Mouse (Mus musculus) midbrain, embryonic 14.5 days (tissue): ENCODE measurements around the gene Umad1. TPM values are rescaled to one million over a fixed set of nuclear protein-coding genes. Genes with fewer than 3 reads are reported as not detected.
A peak's percentile ranks its signal among the peaks of the same experiment; 100 is the strongest.

Experiments used
- ATAC-seq: fragments of 200-750 bp; cut with Nextera tagmentation; 2 replicates; pipeline ENCODE4 v1.8.0; 2017; ENCODE audit warnings: moderate number of reproducible peaks, moderate library complexity; ENCODE audit not compliant: low FRiP score, low TSS enrichment
- DNase-seq: peaks from one replicate; pipeline ENCODE4 v3.0.0-alpha.2; 2015
- H3K27ac ChIP-seq: fragments of 300-500 bp; sonication (generic); replicated peaks from 2 replicates; pipeline ENCODE4 v1.5.1; 2014; ENCODE audit warnings: mild to moderate bottlenecking, low read depth, low read length, moderate library complexity
- H3K27me3 ChIP-seq: fragments of 300-500 bp; sonication (generic); 2 replicates; pipeline ENCODE4 v1.6.1; 2014; ENCODE audit warnings: low read length, control low read depth, mixed read lengths; ENCODE audit not compliant: control insufficient read depth, insufficient read depth
- H3K36me3 ChIP-seq: fragments of 300-500 bp; sonication (generic); 2 replicates; pipeline ENCODE4 v1.6.1; 2014; ENCODE audit warnings: low read length, control low read depth; ENCODE audit not compliant: control insufficient read depth, insufficient read depth
- H3K4me1 ChIP-seq: fragments of 300-500 bp; sonication (generic); 2 replicates; pipeline ENCODE4 v1.6.1; 2014; ENCODE audit warnings: mild to moderate bottlenecking, antibody characterized with exemption, low read length, control low read depth; ENCODE audit not compliant: control insufficient read depth, insufficient read depth
- H3K4me2 ChIP-seq: fragments of 300-500 bp; sonication (generic); 2 replicates; pipeline ENCODE4 v1.6.1; 2014; ENCODE audit warnings: mild to moderate bottlenecking, low read length, moderate library complexity
- H3K4me3 ChIP-seq: fragments of 300-500 bp; sonication (generic); replicated peaks from 2 replicates; pipeline ENCODE4 v1.5.1; 2014; ENCODE audit warnings: low read depth, low read length
- H3K9ac ChIP-seq: fragments of 300-500 bp; sonication (generic); replicated peaks from 2 replicates; pipeline ENCODE4 v1.6.1; 2014; ENCODE audit warnings: mild to moderate bottlenecking, low read length, moderate library complexity
- H3K9me3 ChIP-seq: fragments of 300-500 bp; sonication (generic); 2 replicates; pipeline ENCODE4 v1.6.1; 2016; ENCODE audit warnings: low read length, control low read depth, mixed read lengths; ENCODE audit not compliant: control insufficient read depth
- WGBS: fragments of 180-500 bp; shearing (Covaris S2); extraction: QIAGEN DNeasy Blood & Tissue Kit; methylation state at CpG from one replicate; pipeline ENCODE4 v1.1.7; 2014; 5-methylcytosine and 5-hydroxymethylcytosine counted together
- polyA plus RNA-seq: library from polyadenylated mRNA; unstranded; fragments of >200 nt; fragmentation: Nextera tagmentation; extraction: Ambion mirVana; gene quantifications from 2 replicates; pipeline ENCODE4 v1.2.1, GENCODE M21; 2014

Umad1 gene
- polyA plus RNA-seq, result 57.2 and 64.3 TPM in 2 replicates

DNA sequence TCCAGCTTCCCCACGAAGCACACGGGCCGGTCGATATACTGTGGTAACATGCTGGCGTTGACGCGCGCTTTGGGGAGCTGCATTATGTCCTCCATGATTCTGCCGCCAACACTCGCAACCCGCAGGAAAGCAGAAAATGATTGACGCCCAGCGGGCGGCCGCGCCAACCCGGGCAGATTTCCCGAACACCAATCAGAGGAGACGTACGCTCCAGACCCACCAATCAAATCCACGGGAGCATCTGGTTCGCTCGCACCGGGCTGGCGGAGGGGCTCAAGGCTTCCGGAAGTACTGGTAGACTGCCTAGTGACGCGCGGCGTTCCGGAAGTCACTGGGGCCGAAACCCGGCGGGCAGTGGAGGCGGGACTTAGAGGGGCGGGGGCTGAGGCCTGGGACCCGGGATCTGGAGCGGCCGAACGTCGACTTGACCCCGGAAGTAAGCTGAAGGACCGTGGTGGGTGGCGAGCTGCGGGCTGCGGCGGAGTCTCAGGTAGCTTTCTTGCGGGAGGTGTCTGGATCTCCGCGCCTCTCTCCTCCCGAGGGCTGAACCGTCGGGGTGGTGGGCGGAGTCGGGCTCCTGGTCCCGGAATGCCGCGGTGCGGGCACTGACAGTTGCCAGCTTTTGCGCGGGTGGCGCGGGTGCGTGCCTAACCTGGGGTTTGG is at the start of gene Umad1, which contains the start of the genes Rpa3 and Gm45062:
Umad1 (plus strand) TSS at position 285 of the 663 bp plus-strand sequence.
Rpa3 (minus strand) TSS at position 170 of the 663 bp plus-strand sequence.
Gm45062 (plus strand) TSS at position 447 of the 663 bp plus-strand sequence.
- peak within 1 kb of the TSS; percentile 68 for H3K4me2 ChIP-seq
- peak; percentile 100 for ATAC-seq

DNA sequence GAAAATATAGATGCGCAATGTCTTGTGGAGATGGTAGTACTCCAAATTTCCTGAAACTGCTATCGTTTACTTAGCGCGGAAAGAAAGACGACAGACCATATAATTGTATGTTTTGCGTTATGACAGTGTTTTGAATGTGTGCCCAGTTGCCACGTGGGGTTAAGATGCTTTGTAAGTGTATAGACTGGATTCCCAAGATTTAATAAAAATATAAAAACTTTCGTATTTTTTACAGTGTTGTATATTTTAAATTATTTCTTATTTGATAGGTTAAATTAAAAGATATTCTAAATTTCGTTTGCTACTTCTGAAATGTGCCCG is 49.3 kb upstream of the Umad1 start:
- DNase-seq, result no peak
- WGBS, result 10% methylated on average over 10 of the region's 10 CpGs
- H3K27me3 ChIP-seq, result no peaks in the 10 kb centered on the region
- peaks cover 3% of the 10 kb centered on the region; the same call in 1 of the 2 replicates for H3K36me3 ChIP-seq
- ATAC-seq, result 0 out of 2 replicates have a peak, but pooled peaks have one; percentile 1
- H3K4me3 ChIP-seq, result peak overlapping the region; percentile 82
- peak overlapping the region; percentile 87 for H3K9ac ChIP-seq
- H3K4me1 ChIP-seq, result peaks cover 13% of the 10 kb centered on the region
- peak overlapping the region; percentile 64 for H3K4me2 ChIP-seq
- no peaks in the 10 kb centered on the region for H3K9me3 ChIP-seq
- H3K27ac ChIP-seq, result peak overlapping the region; percentile 92

More for the DNA sequence above, at the start of gene Umad1, which contains the start of the genes Rpa3 and Gm45062:
- DNase-seq, result peak; percentile 98
- peaks cover 12% of the 10 kb centered on the region for H3K4me1 ChIP-seq
- peak within 1 kb of the TSS; percentile 86 for H3K9ac ChIP-seq
- H3K27me3 ChIP-seq, result no peaks in the 10 kb centered on the region
- 0 out of 2 replicates have a peak, but pooled peaks cover 3% of the 10 kb centered on the region for H3K36me3 ChIP-seq
- WGBS, result under 1% methylated on average over 63 of the region's 64 CpGs
- peak within 1 kb of the TSS; percentile 82 for H3K27ac ChIP-seq
- no peaks in the 10 kb centered on the region for H3K9me3 ChIP-seq
- H3K4me3 ChIP-seq, result peak within 1 kb of the TSS; percentile 72

DNA sequence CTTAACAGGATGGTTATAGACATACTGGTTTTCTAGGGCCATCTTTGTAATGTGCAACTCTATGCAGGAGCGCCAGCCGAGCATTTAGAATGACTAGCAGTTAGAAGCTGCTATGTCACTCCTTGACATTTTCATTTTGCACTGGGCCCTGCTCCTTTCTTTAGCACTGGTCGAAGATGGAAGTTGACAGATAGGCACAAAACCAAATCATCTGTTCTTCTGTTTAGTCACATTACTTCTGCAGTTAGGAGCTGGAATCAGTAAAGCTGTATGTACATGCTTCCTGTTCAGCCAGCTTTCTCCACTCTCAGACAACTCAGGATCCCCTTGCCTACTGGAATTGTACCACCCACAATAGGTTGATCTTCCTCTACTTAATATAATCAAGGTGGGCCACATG is 48.4 kb upstream of the Umad1 start:
- Histone ChIP-seq H3K4me3 (peak overlapping the region; percentile 82; the same call in 1 of the 2 replicates), H3K27ac (no peak overlapping the region), H3K36me3 (peaks cover 11% of the 10 kb centered on the region), H3K4me2 (peak overlapping the region; percentile 64), H3K4me1 (peaks cover 13% of the 10 kb centered on the region), H3K9ac (no peak overlapping the region), H3K9me3 (no peaks in the 10 kb centered on the region), H3K27me3 (no peaks in the 10 kb centered on the region)
- WGBS, result 89% methylated on average over 3 of the region's 3 CpGs
- DNase-seq (peak; percentile 9), ATAC-seq (no peak)

DNA sequence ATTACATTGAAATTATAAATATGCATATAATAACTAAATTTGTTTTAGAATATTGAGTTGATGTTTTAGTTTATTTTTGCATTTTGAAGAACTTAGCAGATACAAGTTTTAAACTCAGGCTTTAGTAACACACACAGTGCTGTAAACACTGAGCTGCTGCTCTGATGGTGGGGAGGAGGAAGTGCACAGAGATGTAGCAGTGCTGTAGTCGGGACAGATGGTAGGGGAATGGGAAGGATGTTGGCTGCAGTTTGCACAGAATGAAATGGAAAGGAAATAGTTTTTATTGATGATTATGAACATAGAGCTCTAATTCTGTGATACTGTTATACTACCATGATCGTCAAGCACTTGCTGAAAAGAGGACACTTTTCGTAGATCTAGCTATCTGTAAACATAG is 32.1 kb upstream of the Umad1 start:
- peaks cover 38% of the 10 kb centered on the region for H3K36me3 ChIP-seq
- DNase-seq (no peak), ATAC-seq (no peak)
- H3K4me3 ChIP-seq, result no peak overlapping the region
- H3K4me2 ChIP-seq, result no peak overlapping the region
- H3K9me3 ChIP-seq, result no peaks in the 10 kb centered on the region
- no peak overlapping the region for H3K9ac ChIP-seq
- 94% methylated on average over 3 of the region's 3 CpGs for WGBS
- H3K27ac ChIP-seq, result no peak overlapping the region
- no peaks in the 10 kb centered on the region for H3K27me3 ChIP-seq
- H3K4me1 ChIP-seq, result no peaks in the 10 kb centered on the region

DNA sequence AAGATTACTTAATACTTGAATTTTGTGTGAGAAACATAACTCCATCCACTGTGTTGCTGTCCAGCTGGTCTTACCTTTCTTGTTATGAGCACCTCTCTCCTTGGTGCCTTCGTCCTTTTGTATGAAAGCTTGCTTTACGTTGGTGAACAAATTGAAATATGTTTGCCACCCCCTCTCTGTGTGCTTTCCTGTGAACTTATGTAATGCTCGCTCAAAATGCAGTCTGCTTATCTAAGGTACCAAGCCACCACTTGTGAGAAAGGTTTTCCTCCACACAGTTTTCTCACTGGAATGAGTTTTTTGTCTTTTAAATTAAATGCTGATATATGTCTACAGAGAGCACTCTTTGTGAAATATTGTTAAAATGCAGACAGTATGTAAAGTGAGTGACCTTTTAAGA is 30.5 kb upstream of the Umad1 start:
- Histone ChIP-seq H3K36me3 (peaks cover 48% of the 10 kb centered on the region), H3K4me1 (no peaks in the 10 kb centered on the region), H3K4me3 (no peak overlapping the region), H3K9ac (no peak overlapping the region), H3K27ac (no peak overlapping the region), H3K4me2 (no peak overlapping the region), H3K27me3 (no peaks in the 10 kb centered on the region), H3K9me3 (no peaks in the 10 kb centered on the region)
- DNase-seq, result no peak
- no peak for ATAC-seq
- WGBS, result 92% methylated on average over 3 of the region's 3 CpGs

DNA sequence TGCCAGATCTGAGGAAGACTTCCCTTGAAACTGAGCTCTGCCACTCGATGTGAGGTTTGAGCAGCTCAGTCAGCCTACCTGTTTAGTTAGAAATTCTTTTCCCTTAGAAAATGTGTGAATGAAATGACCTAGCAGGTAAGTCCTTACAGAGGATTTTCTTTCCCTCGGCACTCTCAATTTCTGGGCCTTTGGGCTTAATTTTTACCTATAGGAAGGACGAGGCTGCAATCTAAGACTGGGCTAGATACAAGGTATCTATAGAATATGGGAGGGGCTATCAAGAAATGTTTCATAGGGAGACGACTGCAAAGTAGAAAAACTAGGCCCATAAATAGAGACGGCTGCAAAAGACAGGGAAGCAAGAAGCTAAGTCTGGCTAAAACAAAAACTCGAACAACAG is 772 bp upstream of the Umad1 start:
- peak overlapping the region; percentile 72 for H3K4me3 ChIP-seq
- 10% methylated on average over 6 of the region's 6 CpGs for WGBS
- DNase-seq, result no peak

DNA sequence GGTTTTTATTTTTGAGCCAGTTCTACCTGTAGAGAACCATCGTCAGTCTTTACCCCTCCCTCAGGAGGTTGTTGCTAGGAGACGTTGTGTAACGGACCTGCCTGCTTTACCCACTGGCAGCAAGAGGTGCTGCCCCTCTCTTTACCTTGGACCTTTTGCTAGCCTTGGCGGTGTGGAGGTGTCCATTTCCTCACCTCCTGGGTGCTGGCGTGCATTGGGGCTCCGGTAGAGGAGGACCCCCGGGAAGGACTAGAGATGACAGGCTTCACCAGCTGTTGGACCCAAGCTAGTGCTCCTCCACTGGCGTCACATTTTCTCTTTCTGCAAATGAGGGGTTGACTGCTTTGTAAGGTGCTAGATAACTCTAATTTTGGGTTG is 568 bp downstream of the Umad1 start:
- H3K36me3 ChIP-seq, result 0 out of 2 replicates have a peak, but pooled peaks cover 3% of the 10 kb centered on the region
- DNase-seq (no peak), ATAC-seq (no peak)
- H3K4me2 ChIP-seq, result peak overlapping the region; percentile 62
- peak overlapping the region; percentile 79 for H3K9ac ChIP-seq
- peaks cover 12% of the 10 kb centered on the region for H3K4me1 ChIP-seq
- H3K27ac ChIP-seq, result peak overlapping the region; percentile 81
- H3K27me3 ChIP-seq, result no peaks in the 10 kb centered on the region
- no peaks in the 10 kb centered on the region for H3K9me3 ChIP-seq
- H3K4me3 ChIP-seq, result peak overlapping the region; percentile 72
- WGBS, result under 1% methylated on average over 8 of the region's 8 CpGs

More for the DNA sequence above, 772 bp upstream of the Umad1 start:
- Histone ChIP-seq H3K4me2 (peak overlapping the region; percentile 68), H3K9me3 (no peaks in the 10 kb centered on the region), H3K27ac (peak overlapping the region; percentile 82), H3K4me1 (peaks cover 12% of the 10 kb centered on the region), H3K36me3 (0 out of 2 replicates have a peak, but pooled peaks cover 3% of the 10 kb centered on the region), H3K27me3 (no peaks in the 10 kb centered on the region), H3K9ac (peak overlapping the region; percentile 86)
- no peak for ATAC-seq

DNA sequence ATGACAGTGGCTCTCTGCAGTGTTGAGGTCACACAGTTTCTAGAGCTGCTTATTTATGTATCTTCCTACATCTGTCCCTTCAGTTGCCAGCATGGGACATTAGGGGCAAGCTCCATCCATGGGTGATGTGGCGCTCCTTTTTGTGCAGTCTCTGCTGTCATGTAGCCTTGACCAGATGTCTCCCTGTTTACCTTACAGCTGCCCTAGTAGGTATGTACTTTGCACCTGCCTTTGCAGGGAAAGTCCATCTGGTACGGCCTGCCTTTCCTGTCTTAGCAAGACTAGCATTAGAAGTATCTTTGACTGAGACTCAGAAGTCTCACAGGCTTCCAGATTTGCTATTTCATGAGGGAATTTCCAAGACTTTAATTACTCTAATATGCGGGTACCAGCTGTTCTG is 12.0 kb downstream of the Umad1 start:
- H3K27me3 ChIP-seq, result no peaks in the 10 kb centered on the region
- no peaks in the 10 kb centered on the region for H3K4me1 ChIP-seq
- peaks cover 7% of the 10 kb centered on the region; the same call in 1 of the 2 replicates for H3K36me3 ChIP-seq
- H3K27ac ChIP-seq, result no peak overlapping the region
- no peak overlapping the region for H3K4me2 ChIP-seq
- H3K9me3 ChIP-seq, result no peaks in the 10 kb centered on the region
- no peak overlapping the region for H3K4me3 ChIP-seq
- H3K9ac ChIP-seq, result no peak overlapping the region
- no peak for ATAC-seq
- DNase-seq, result no peak
- 89% methylated on average over 3 of the region's 3 CpGs for WGBS
